Mouse (Mus musculus): Measurements from ENCODE around the gene Copz1. TPM values are rescaled to one million over a fixed set of nuclear protein-coding genes. Genes with fewer than 3 reads are reported as not detected.

Copz1 gene
- polyA plus RNA-seq, 1 experiment from 2014 or later: 163 TPM

DNA sequence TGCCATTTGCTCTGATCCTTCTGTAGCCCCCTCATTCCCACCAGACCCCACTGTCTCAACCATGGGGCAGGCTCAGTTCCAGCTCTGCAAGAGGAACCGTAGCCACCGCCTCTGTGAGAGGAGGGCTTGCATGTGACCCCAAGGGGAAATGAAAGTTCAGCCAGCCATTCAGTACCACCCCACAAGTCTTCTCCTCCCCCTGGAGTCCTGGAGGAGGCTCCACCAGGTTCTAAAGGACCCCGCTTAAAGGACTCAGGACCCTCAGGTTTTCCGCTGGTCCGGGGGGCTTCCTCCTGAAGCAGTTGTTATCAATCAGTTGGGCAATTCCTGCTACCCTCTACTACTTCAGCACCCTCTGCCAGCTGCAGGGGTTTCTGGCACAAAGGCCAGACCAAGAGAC is 61.2 kb downstream of the Copz1 start:
- no peak overlapping the region for H3K9ac ChIP-seq
- no peak for ATAC-seq (ENCODE audit: extremely low read depth, insufficient number of reproducible peaks, low FRiP score, low TSS enrichment)
- H3K27me3 ChIP-seq (replicated peaks): peaks cover 30% of the 10 kb centered on the region
- H3K4me1 ChIP-seq: peaks cover 13% of the 10 kb centered on the region
- no peak overlapping the region for H3K27ac ChIP-seq (replicated peaks)
- H3K9me3 ChIP-seq: no peaks in the 10 kb centered on the region
- no peak overlapping the region for H3K4me3 ChIP-seq
- H3K36me3 ChIP-seq: no peaks in the 10 kb centered on the region
- no peak overlapping the region for H3K4me2 ChIP-seq
- WGBS: 71% methylated on average over 5 of the region's 5 CpGs

DNA sequence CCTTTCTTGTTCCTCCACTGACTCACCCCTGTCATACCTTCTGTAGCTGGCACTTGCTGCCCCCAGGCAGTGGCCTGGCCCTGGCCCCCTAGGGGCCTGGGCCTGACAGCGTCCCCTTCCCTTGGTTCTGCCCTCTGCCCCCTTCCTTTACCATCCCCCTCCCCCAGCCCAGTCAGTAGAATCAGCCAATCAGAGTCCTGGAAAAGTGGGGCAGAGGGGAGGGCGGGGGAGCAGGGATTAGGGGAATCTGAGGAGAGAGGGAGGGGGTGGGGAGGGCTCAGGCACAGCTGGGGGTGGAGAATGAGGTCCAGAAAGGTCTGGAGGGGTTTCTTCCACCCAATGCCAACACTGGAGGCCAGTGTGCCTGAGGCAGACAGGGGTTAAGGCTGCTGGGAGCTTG is 61.7 kb downstream of the Copz1 start:
- H3K27me3 ChIP-seq (replicated peaks): peaks cover 35% of the 10 kb centered on the region
- H3K4me2 ChIP-seq: no peak overlapping the region
- no peak overlapping the region for H3K27ac ChIP-seq (replicated peaks)
- H3K9me3 ChIP-seq: no peaks in the 10 kb centered on the region
- H3K4me1 ChIP-seq: peaks cover 17% of the 10 kb centered on the region
- no peaks in the 10 kb centered on the region for H3K36me3 ChIP-seq
- H3K9ac ChIP-seq: no peak overlapping the region
- ATAC-seq (ENCODE audit: extremely low read depth, insufficient number of reproducible peaks, low FRiP score, low TSS enrichment): no peak
- 36% methylated on average over 2 of the region's 2 CpGs for whole genome bisulfite sequencing
- H3K4me3 ChIP-seq: no peak overlapping the region

DNA sequence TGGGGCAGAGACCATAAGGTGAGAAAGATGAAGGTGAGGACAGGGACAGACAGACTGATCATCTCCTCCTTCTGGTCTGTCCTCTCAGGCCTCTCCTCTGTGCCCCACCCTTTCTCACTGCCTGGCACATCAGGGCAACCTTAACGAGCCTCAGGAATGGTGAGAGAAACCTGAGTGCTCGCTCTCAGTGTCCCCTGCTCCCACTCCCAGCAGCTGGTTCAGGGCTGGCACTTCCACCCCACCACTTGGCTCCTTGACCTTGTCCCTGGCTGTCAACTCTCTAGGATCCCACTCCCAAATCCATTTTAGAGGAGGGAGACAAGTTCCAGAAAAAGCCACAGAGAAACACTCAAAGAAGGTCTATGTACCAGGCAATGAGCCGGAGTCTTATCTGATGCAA is 62.5 kb downstream of the Copz1 start:
- Histone ChIP-seq H3K4me3 (no peak overlapping the region), H3K4me2 (no peak overlapping the region), H3K9me3 (no peaks in the 10 kb centered on the region), H3K4me1 (peaks cover 25% of the 10 kb centered on the region), H3K27me3 (replicated peaks) (peaks cover 43% of the 10 kb centered on the region), H3K27ac (replicated peaks) (no peak overlapping the region), H3K9ac (no peak overlapping the region), H3K36me3 (no peaks in the 10 kb centered on the region)
- no peak for ATAC-seq (ENCODE audit: extremely low read depth, insufficient number of reproducible peaks, low FRiP score, low TSS enrichment)
- 48% methylated on average over 3 of the region's 3 CpGs for WGBS

DNA sequence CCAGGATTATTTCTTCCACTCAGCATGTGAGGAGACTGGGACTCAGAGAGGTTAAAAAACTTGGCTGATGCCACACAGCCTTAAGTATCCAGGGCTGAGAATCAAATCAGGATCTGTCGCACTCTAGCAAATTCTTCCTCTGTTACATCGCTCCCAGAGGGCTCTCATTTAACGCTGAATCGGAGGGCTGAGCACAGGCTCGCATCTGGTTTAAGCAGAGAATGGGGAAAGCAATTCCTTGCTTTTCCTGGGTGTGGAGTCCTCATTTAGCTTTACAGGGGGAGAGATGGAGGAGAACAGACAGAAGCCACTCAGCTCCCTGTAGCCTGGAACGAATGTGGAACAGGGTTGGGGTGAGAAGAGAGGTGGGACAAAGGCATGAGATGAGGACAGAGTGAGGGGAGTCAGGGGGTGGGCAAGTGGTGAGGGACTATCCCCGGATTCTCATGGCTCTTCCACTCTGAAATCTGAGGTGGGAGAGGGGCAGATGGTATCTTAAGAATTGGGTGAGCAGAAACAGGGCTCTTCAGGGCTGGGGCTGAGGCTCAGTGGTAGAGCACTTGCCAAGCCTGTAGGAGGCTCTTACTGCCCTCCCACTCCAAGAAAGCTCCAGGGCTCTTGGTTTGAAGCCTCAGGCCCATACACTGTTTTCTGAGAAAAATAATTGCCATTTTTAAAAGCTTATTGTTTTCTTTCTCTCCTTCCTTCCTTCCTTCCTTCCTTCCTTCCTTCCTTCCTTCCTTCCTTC is 63.1 kb downstream of the Copz1 start:
- H3K4me1 ChIP-seq: peaks cover 31% of the 10 kb centered on the region
- WGBS: 26% methylated on average over 7 of the region's 7 CpGs
- H3K4me3 ChIP-seq: no peak overlapping the region
- H3K27me3 ChIP-seq (replicated peaks): peaks cover 50% of the 10 kb centered on the region
- no peaks in the 10 kb centered on the region for H3K9me3 ChIP-seq
- no peaks in the 10 kb centered on the region for H3K36me3 ChIP-seq
- no peak overlapping the region for H3K9ac ChIP-seq
- ATAC-seq (ENCODE audit: extremely low read depth, insufficient number of reproducible peaks, low FRiP score, low TSS enrichment): no peak
- no peak overlapping the region for H3K27ac ChIP-seq (replicated peaks)
- H3K4me2 ChIP-seq: no peak overlapping the region

DNA sequence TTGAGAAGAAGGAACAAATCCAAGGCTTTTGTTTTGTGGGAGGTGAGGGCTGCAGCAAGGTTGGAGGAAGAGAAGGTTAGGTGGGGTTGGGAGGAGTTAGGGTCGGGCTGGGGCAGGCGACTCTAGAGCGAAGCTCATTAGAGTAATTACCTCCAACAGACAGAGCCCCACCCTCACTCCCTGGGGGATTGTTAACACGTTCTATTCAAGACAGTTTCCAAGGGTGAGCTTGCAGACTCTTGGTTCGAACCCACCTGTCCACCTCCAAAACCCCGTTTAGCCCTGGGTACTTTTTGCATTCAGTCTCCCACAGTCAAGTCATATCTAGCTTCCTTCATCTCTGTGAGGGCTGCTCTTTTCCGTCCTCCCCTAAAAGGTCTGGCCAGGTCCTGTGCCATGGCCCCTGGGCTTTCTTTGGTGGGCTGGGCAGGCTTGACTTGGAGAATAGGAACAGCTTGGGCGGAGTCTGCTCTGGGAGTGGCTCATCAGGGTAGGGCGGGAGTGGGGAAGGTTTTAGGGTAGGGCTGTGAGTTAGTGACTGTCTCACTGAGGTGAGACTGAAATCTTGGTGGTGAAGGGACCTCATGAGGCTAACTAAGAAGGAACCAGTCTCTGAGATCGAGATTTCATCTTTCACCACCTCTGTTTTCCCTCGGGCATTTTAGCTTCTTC is 64.6 kb downstream of the Copz1 start:
- ATAC-seq (ENCODE audit: extremely low read depth, insufficient number of reproducible peaks, low FRiP score, low TSS enrichment): no peak
- H3K4me2 ChIP-seq: no peak overlapping the region
- H3K36me3 ChIP-seq: 0 out of 2 replicates have a peak, but pooled peaks cover 5% of the 10 kb centered on the region
- peaks cover 40% of the 10 kb centered on the region for H3K4me1 ChIP-seq
- H3K4me3 ChIP-seq: no peak overlapping the region
- no peak overlapping the region for H3K9ac ChIP-seq
- H3K27ac ChIP-seq (replicated peaks): no peak overlapping the region
- H3K27me3 ChIP-seq (replicated peaks): peaks cover 64% of the 10 kb centered on the region
- no peaks in the 10 kb centered on the region for H3K9me3 ChIP-seq
- 22% methylated on average over 11 of the region's 11 CpGs for WGBS

DNA sequence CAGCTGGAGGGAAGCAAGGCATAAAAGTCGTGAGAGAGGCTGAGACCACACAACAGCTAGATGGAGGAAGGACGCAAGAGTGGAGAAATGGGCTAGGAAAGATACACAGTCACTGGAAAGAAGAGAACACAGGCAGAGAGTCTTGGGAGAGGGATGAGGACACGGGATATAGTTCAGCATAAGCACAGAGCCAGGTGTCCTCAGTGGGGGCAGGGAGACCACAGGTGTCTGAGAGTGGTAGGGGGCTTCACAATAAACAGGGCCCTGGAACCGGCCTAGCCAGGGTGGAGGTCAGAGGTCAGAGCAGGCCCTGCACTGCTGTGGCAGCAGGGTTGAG is 66.3 kb downstream of the Copz1 start:
- 58% methylated on average over 4 of the region's 4 CpGs for WGBS
- Histone ChIP-seq H3K36me3 (peaks cover 16% of the 10 kb centered on the region), H3K4me1 (peaks cover 40% of the 10 kb centered on the region), H3K9ac (no peak overlapping the region; the same call in 1 of the 2 replicates), H3K9me3 (no peaks in the 10 kb centered on the region), H3K27me3 (replicated peaks) (peaks cover 65% of the 10 kb centered on the region), H3K4me3 (peak overlapping the region; percentile 70), H3K4me2 (peak overlapping the region; percentile 92), H3K27ac (replicated peaks) (no peak overlapping the region)
- no peak for ATAC-seq (ENCODE audit: extremely low read depth, insufficient number of reproducible peaks, low FRiP score, low TSS enrichment)

DNA sequence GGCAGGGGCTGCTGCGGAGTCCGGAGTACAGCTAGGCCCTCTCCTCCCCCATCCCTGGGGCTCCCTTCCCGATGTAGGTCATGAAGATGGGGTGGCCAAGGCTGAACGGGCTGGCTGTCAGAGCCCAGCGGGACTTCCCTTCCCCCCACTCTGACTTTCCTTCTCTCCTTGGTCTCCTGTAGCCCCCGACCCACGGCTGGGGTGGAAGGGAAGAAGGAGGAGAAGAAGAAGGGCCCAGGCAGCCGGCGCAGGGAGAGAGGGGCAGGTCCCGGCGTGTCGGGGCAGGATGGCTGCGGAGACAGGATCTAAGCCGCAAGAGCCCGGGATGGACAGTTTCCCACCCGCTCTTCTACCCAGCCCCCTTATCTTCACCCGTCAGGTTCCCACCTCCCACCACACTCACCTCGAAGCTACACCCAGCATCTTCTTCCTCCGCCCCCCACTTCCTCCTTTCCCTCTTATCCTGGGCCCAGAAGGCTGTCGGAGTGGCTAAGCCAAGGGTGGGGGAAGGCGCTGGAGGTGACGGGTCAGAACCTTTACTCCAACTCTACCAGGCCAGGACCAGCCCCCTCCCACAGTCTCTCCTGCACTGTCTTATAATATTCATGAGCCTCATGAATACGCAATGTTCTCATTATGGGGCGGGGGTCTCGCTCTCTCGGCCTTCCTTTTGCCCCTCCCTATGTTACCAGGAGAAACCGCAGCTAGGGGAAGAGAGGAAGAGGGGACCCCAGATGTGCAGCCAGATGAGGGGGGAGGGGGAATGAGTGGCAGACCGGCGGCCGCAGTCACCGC is 66.8 kb downstream of the Copz1 start:
- 4% methylated on average over 26 of the region's 31 CpGs for WGBS
- Histone ChIP-seq H3K4me2 (peak overlapping the region; percentile 92), H3K27me3 (replicated peaks) (peaks cover 60% of the 10 kb centered on the region), H3K36me3 (peaks cover 21% of the 10 kb centered on the region), H3K4me1 (peaks cover 38% of the 10 kb centered on the region), H3K4me3 (peak overlapping the region; percentile 70), H3K9ac (peak overlapping the region; percentile 77), H3K9me3 (no peaks in the 10 kb centered on the region), H3K27ac (replicated peaks) (no peak overlapping the region)
- ATAC-seq (ENCODE audit: extremely low read depth, insufficient number of reproducible peaks, low FRiP score, low TSS enrichment): no peak

DNA sequence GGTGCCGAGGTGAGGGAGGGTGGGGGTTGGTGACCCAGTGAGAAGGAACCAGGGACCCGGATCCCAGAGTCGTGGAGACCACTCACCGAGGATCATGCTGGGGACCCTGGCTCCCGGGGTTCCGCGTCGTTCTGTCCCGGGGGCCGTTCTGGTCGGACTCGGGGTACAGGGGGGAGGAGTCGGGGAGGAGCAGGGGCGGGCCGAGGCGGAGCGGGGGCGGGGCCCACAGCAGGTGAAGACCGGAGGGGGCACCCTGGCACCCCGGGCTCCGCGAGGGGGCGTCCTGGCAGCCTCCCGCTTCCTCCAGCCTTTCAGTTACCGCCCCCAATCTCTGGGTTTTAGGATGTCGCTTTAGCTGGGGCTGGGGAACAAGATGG is 67.4 kb downstream of the Copz1 start, which contains the start of gene Zfp385a:
Gene Zfp385a, minus strand, starts transcription at position 133 of the 377 bp plus-strand sequence.
- H3K4me2 ChIP-seq: peak within 1 kb of the TSS; percentile 92
- peaks cover 60% of the 10 kb centered on the region for H3K27me3 ChIP-seq (replicated peaks)
- peak within 1 kb of the TSS; percentile 77 for H3K9ac ChIP-seq
- H3K27ac ChIP-seq (replicated peaks): no peak within 1 kb of the TSS
- peaks cover 38% of the 10 kb centered on the region for H3K4me1 ChIP-seq
- peak; percentile 16; the same call in 1 of the 2 replicates for ATAC-seq (ENCODE audit: extremely low read depth, insufficient number of reproducible peaks, low FRiP score, low TSS enrichment)
- peaks cover 27% of the 10 kb centered on the region for H3K36me3 ChIP-seq
- H3K4me3 ChIP-seq: peak within 1 kb of the TSS; percentile 70
- no peaks in the 10 kb centered on the region for H3K9me3 ChIP-seq
- WGBS: 1% methylated on average over 26 of the region's 26 CpGs

DNA sequence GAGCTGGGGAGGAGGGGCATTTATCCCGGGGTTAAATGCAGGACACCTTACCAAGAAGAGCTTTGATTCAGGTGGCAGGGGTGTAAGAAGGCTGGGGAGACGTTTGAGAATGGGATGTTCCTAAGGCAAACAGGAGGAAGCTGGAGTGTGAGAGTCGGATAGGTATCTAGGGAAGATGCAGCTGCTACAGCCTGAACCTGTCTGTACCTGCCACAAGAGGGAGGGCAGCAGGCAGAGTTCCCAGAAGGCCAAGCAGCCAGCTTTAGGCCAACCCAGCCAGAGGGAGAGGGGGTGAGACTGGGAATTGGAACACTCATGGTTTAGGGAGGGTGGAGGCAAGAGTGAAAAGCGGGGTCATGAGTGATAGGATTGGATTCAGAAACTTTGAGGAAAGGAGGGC is 68.3 kb downstream of the Copz1 start:
- peaks cover 60% of the 10 kb centered on the region for H3K27me3 ChIP-seq (replicated peaks)
- peak overlapping the region; percentile 92 for H3K4me2 ChIP-seq
- ATAC-seq (ENCODE audit: extremely low read depth, insufficient number of reproducible peaks, low FRiP score, low TSS enrichment): no peak
- no peaks in the 10 kb centered on the region for H3K9me3 ChIP-seq
- 0 out of 2 replicates have a peak overlapping the region, but pooled peaks have one; percentile 1 for H3K9ac ChIP-seq
- peaks cover 36% of the 10 kb centered on the region for H3K36me3 ChIP-seq
- H3K4me3 ChIP-seq: 0 out of 2 replicates have a peak overlapping the region, but pooled peaks have one; percentile 70
- peaks cover 38% of the 10 kb centered on the region for H3K4me1 ChIP-seq
- H3K27ac ChIP-seq (replicated peaks): no peak overlapping the region
- 18% methylated on average over 4 of the region's 4 CpGs for whole genome bisulfite sequencing

DNA sequence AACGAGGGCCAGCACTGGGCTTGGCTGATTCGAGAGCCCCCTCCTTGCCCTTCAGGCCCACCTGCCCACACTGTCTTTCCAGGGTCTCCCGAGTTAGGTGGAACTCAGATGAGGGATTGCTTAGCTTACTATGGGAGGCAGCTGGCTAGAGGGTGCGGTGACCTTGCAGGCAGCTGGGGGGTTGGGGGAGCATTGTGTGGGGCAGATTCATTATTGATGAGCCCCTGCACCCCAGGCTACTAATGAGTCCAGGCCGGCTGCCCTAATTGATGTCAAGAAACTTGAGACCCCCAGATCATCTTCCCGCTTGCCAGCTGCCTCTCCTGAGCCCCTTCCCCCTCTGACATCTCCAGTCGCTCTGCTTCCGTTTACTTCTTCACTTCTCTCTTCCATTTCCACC is 69.0 kb downstream of the Copz1 start:
- ATAC-seq (ENCODE audit: extremely low read depth, insufficient number of reproducible peaks, low FRiP score, low TSS enrichment): no peak
- Histone ChIP-seq H3K4me3 (no peak overlapping the region), H3K36me3 (peaks cover 43% of the 10 kb centered on the region), H3K4me2 (no peak overlapping the region), H3K27me3 (replicated peaks) (peaks cover 57% of the 10 kb centered on the region), H3K27ac (replicated peaks) (no peak overlapping the region), H3K9ac (peak overlapping the region; percentile 30; the same call in 1 of the 2 replicates), H3K4me1 (peaks cover 38% of the 10 kb centered on the region), H3K9me3 (no peaks in the 10 kb centered on the region)
- 49% methylated on average over 8 of the region's 8 CpGs for WGBS

DNA sequence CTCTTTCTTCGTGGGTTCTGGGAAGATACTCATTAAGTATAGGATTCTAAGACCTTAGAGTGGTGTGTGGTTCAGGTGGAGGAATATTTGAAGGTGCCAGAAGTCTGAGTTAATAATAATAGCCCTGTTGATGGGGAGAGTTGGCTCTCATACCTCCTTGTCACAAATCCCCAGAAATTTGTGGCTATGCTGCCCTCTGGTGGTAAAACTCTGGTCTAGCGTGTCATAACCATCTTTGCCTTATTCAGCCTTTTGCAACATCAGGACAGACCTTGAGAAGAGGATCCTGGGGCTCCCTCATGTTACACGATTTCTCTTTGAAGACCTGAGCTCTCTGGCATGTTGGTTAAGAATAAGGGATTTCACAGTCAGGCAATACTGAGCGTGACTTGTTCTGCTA is 69.9 kb downstream of the Copz1 start:
- no peak for ATAC-seq (ENCODE audit: extremely low read depth, insufficient number of reproducible peaks, low FRiP score, low TSS enrichment)
- H3K27ac ChIP-seq (replicated peaks): no peak overlapping the region
- H3K4me2 ChIP-seq: no peak overlapping the region
- peaks cover 38% of the 10 kb centered on the region for H3K4me1 ChIP-seq
- no peak overlapping the region for H3K9ac ChIP-seq
- 22% methylated on average over 4 of the region's 4 CpGs for WGBS
- peaks cover 48% of the 10 kb centered on the region for H3K27me3 ChIP-seq (replicated peaks)
- no peak overlapping the region for H3K4me3 ChIP-seq
- H3K9me3 ChIP-seq: no peaks in the 10 kb centered on the region
- H3K36me3 ChIP-seq: peaks cover 52% of the 10 kb centered on the region
